Mouse (Mus musculus): ENCODE measurements around the gene Abcc1. TPM values are rescaled to one million over a fixed set of nuclear protein-coding genes. Genes with fewer than 3 reads are reported as not detected.

Abcc1 gene
- polyA plus RNA-seq, 1 experiment, result not detected

- H3K4me1 ChIP-seq (ENCODE audit: control insufficient read depth, insufficient read depth, low read length), result peaks cover 18% of the 10 kb centered on the region
- H3K4me3 ChIP-seq (ENCODE audit: insufficient read depth, low read depth, low read length), result no peak overlapping the region
- H3K27ac ChIP-seq (ENCODE audit: insufficient read depth, low read depth, low read length), result no peak overlapping the region; the same call in 1 of the 2 replicates
- TF ChIP-seq CTCF (IDR thresholded peaks at IDR 0.05; ENCODE audit: insufficient read depth, low read depth, low read length), result no peak
- no peak for TF ChIP-seq POLR2A (IDR thresholded peaks at IDR 0.05; ENCODE audit: insufficient read depth, low read depth, low read length)
Measured at GRCm38 (mm10) chr16:14381061-14381665, 19.8 kb downstream of the Abcc1 start.

GRCm38 (mm10) chr16:14399303-14399702, 37.9 kb downstream of the Abcc1 start:
- no peak for TF ChIP-seq CTCF (IDR thresholded peaks at IDR 0.05; ENCODE audit: insufficient read depth, low read depth, low read length)
- WGBS, result 95% methylated on average over 4 of the region's 4 CpGs
- Histone ChIP-seq H3K4me1 (ENCODE audit: control insufficient read depth, insufficient read depth, low read length) (no peaks in the 10 kb centered on the region), H3K4me3 (ENCODE audit: insufficient read depth, low read depth, low read length) (no peak overlapping the region), H3K27ac (ENCODE audit: insufficient read depth, low read depth, low read length) (no peak overlapping the region)

- no peak for TF ChIP-seq POLR2A (IDR thresholded peaks at IDR 0.05; ENCODE audit: insufficient read depth, low read depth, low read length)
- TF ChIP-seq CTCF (IDR thresholded peaks at IDR 0.05; ENCODE audit: insufficient read depth, low read depth, low read length), result no peak
- H3K4me1 ChIP-seq (ENCODE audit: control insufficient read depth, insufficient read depth, low read length), result no peaks in the 10 kb centered on the region
- 98% methylated on average over 2 of the region's 2 CpGs for WGBS
- no peak overlapping the region for H3K27ac ChIP-seq (ENCODE audit: insufficient read depth, low read depth, low read length)
- H3K4me3 ChIP-seq (ENCODE audit: insufficient read depth, low read depth, low read length), result no peak overlapping the region
Measured at GRCm38 (mm10) chr16:14403507-14403906, 42.1 kb downstream of the Abcc1 start.

- no peak overlapping the region for H3K27ac ChIP-seq (ENCODE audit: insufficient read depth, low read depth, low read length)
- TF ChIP-seq CTCF (IDR thresholded peaks at IDR 0.05; ENCODE audit: insufficient read depth, low read depth, low read length), result no peak
- TF ChIP-seq POLR2A (IDR thresholded peaks at IDR 0.05; ENCODE audit: insufficient read depth, low read depth, low read length), result no peak
- H3K4me1 ChIP-seq (ENCODE audit: control insufficient read depth, insufficient read depth, low read length), result no peaks in the 10 kb centered on the region
- no peak overlapping the region for H3K4me3 ChIP-seq (ENCODE audit: insufficient read depth, low read depth, low read length)
- 97% methylated on average over 6 of the region's 6 CpGs for WGBS
Measured at GRCm38 (mm10) chr16:14405636-14406035, 44.3 kb downstream of the Abcc1 start.

GRCm38 (mm10) chr16:14409124-14409523, 47.8 kb downstream of the Abcc1 start:
- TF ChIP-seq POLR2A (IDR thresholded peaks at IDR 0.05; ENCODE audit: insufficient read depth, low read depth, low read length) (no peak), CTCF (IDR thresholded peaks at IDR 0.05; ENCODE audit: insufficient read depth, low read depth, low read length) (no peak)
- H3K4me3 ChIP-seq (ENCODE audit: insufficient read depth, low read depth, low read length), result no peak overlapping the region
- H3K4me1 ChIP-seq (ENCODE audit: control insufficient read depth, insufficient read depth, low read length), result no peaks in the 10 kb centered on the region
- H3K27ac ChIP-seq (ENCODE audit: insufficient read depth, low read depth, low read length), result no peak overlapping the region
- WGBS, result 89% methylated on average over 2 of the region's 2 CpGs

GRCm38 (mm10) chr16:14409776-14410175, 48.4 kb downstream of the Abcc1 start:
- TF ChIP-seq POLR2A (IDR thresholded peaks at IDR 0.05; ENCODE audit: insufficient read depth, low read depth, low read length) (no peak), CTCF (IDR thresholded peaks at IDR 0.05; ENCODE audit: insufficient read depth, low read depth, low read length) (no peak)
- no peak overlapping the region for H3K27ac ChIP-seq (ENCODE audit: insufficient read depth, low read depth, low read length)
- H3K4me3 ChIP-seq (ENCODE audit: insufficient read depth, low read depth, low read length), result no peak overlapping the region
- 86% methylated on average over 3 of the region's 3 CpGs for WGBS
- no peaks in the 10 kb centered on the region for H3K4me1 ChIP-seq (ENCODE audit: control insufficient read depth, insufficient read depth, low read length)

GRCm38 (mm10) chr16:14410611-14411010, 49.3 kb downstream of the Abcc1 start:
- TF ChIP-seq POLR2A (IDR thresholded peaks at IDR 0.05; ENCODE audit: insufficient read depth, low read depth, low read length) (no peak), CTCF (IDR thresholded peaks at IDR 0.05; ENCODE audit: insufficient read depth, low read depth, low read length) (no peak)
- H3K4me1 ChIP-seq (ENCODE audit: control insufficient read depth, insufficient read depth, low read length), result no peaks in the 10 kb centered on the region

GRCm38 (mm10) chr16:14411156-14411555, 49.8 kb downstream of the Abcc1 start:
- Histone ChIP-seq H3K4me3 (ENCODE audit: insufficient read depth, low read depth, low read length) (no peak overlapping the region), H3K4me1 (ENCODE audit: control insufficient read depth, insufficient read depth, low read length) (no peaks in the 10 kb centered on the region), H3K27ac (ENCODE audit: insufficient read depth, low read depth, low read length) (no peak overlapping the region)
- no peak for TF ChIP-seq POLR2A (IDR thresholded peaks at IDR 0.05; ENCODE audit: insufficient read depth, low read depth, low read length)
- TF ChIP-seq CTCF (IDR thresholded peaks at IDR 0.05; ENCODE audit: insufficient read depth, low read depth, low read length), result no peak
- WGBS, result 94% methylated on average over 7 of the region's 7 CpGs

More at GRCm38 (mm10) chr16:14410611-14411010, 49.3 kb downstream of the Abcc1 start:
- 96% methylated on average over 7 of the region's 7 CpGs for WGBS
- Histone ChIP-seq H3K4me3 (ENCODE audit: insufficient read depth, low read depth, low read length) (no peak overlapping the region), H3K27ac (ENCODE audit: insufficient read depth, low read depth, low read length) (no peak overlapping the region)

GRCm38 (mm10) chr16:14412551-14412950, 51.2 kb downstream of the Abcc1 start:
- TF ChIP-seq CTCF (IDR thresholded peaks at IDR 0.05; ENCODE audit: insufficient read depth, low read depth, low read length) (no peak), POLR2A (IDR thresholded peaks at IDR 0.05; ENCODE audit: insufficient read depth, low read depth, low read length) (no peak)
- Histone ChIP-seq H3K4me1 (ENCODE audit: control insufficient read depth, insufficient read depth, low read length) (no peaks in the 10 kb centered on the region), H3K27ac (ENCODE audit: insufficient read depth, low read depth, low read length) (no peak overlapping the region), H3K4me3 (ENCODE audit: insufficient read depth, low read depth, low read length) (no peak overlapping the region)
- 89% methylated on average over 5 of the region's 5 CpGs for WGBS

GRCm38 (mm10) chr16:14415206-14415605, 53.8 kb downstream of the Abcc1 start:
- H3K4me3 ChIP-seq (ENCODE audit: insufficient read depth, low read depth, low read length), result no peak overlapping the region
- H3K4me1 ChIP-seq (ENCODE audit: control insufficient read depth, insufficient read depth, low read length), result no peaks in the 10 kb centered on the region
- 87% methylated on average over 9 of the region's 9 CpGs for WGBS
- H3K27ac ChIP-seq (ENCODE audit: insufficient read depth, low read depth, low read length), result no peak overlapping the region
- TF ChIP-seq CTCF (IDR thresholded peaks at IDR 0.05; ENCODE audit: insufficient read depth, low read depth, low read length) (no peak), POLR2A (IDR thresholded peaks at IDR 0.05; ENCODE audit: insufficient read depth, low read depth, low read length) (no peak)
